8 mouse cellular contexts compared by ENCODE assay signal in the genomic region with DNA sequence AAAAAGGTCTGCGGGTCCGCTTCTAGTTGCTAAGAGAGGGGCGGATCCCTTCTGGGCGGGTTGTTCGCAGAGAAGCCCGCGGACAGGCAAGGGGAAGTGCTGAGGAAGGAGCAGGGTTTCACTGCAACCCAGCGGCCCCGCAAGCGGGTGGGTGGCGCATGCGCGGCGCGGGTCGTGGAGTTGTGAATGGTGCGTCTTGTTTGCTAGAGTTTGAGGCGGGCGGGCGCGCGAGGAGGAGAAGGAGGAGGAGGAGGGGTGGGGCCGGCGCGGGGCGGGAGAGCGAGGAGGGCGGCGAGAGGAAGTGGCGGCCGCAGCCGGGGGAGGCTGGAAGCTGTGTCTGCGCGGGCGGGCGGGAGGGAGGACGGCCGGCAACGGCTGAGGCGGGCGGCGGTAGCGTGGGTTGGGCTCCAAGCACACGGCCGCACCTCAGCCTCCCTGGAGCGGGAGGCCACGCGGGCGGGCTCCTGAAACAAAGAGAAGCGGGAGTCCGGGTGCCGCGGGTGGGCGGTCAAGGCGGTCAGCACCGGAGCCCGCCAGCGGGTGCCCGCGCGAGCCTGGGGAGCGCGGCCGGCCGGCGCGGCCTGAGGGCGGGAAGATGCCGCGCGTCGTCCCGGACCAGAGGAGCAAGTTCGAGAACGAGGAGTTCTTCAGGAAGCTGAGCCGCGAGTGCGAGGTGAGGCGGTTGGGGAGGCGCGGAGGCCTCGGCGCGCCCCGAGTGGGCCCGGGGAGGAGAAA. TPM values are rescaled to one million over a fixed set of nuclear protein-coding genes. Genes with fewer than 3 reads are reported as not detected.
A peak's percentile ranks its signal among the peaks of the same experiment; 100 is the strongest.
DNase-seq lines count a peak whose midpoint lies in the region; ATAC-seq lines count a peak whose summit lies in the region.

A gene (plus strand): TSS at position 294 of the 735 bp plus-strand sequence.

- H3K4me1 ChIP-seq in hindbrain, embryonic 12.5 days, result peaks cover 9% of the 10 kb centered on the region

- H3K9ac ChIP-seq in hindbrain, embryonic 12.5 days, result peak within 1 kb of the TSS; percentile 94

- H3K27me3 ChIP-seq in hindbrain, embryonic 12.5 days, result no peaks in the 10 kb centered on the region

- peak within 1 kb of the TSS; percentile 69 for H3K4me2 ChIP-seq in hindbrain, embryonic 12.5 days (replicated peaks)

- under 1% methylated on average over 72 of the region's 86 CpGs for WGBS in hindbrain, embryonic 12.5 days

- H3K4me3 ChIP-seq in hindbrain, embryonic 12.5 days, result peak within 1 kb of the TSS; percentile 92

- H3K36me3 ChIP-seq in hindbrain, embryonic 12.5 days, result no peaks in the 10 kb centered on the region

- peak; percentile 99 for DNase-seq in NIH3T3 (ENCODE audit: low read depth)
- DNase-seq in cerebellum, postnatal 10 days, result peak; percentile 94 to 98
- peak; percentile 92 to 93 for DNase-seq in frontal cortex, postnatal 10 days (ENCODE audit: low spot score in 2 of 2)
- peak; percentile 87 to 96 for DNase-seq in layer of hippocampus, postnatal 14 days (ENCODE audit: low spot score in 2 of 2)
- DNase-seq in lung, postnatal 10 days, result peak; percentile 98
- peak; percentile 91 for DNase-seq in ovary, postnatal 14 days (ENCODE audit: low spot score)
- DNase-seq in thymus, postnatal 10 days (ENCODE audit: low spot score in 2 of 2), result peak; percentile 98

- ATAC-seq in hindbrain, embryonic 12.5 days (ENCODE audit: low FRiP score), result peak; percentile 94

- H3K9me3 ChIP-seq in hindbrain, embryonic 12.5 days (replicated peaks), result no peaks in the 10 kb centered on the region

- peak within 1 kb of the TSS; percentile 95 for H3K27ac ChIP-seq in hindbrain, embryonic 12.5 days

RNA-seq across cellular contexts. Expression of the gene that starts here (rescaled TPM):
- 66.2 and 72.5 TPM in 2 replicates for polyA plus RNA-seq in hindbrain, embryonic 12.5 days (2016; fragmentation: Nextera tagmentation; extraction: Ambion mirVana)
- 10 to 100 TPM; 26.1 to 27.3 TPM for total RNA-seq in layer of hippocampus, postnatal 14 days (2021)

Comparison
In these comparisons a context has a peak if more than half of its experiments do, and no peak if none do; other contexts are left out.
1. Peak in every context shown above with its lines: DNase-seq, ATAC-seq, H3K4me3 ChIP-seq and H3K27ac ChIP-seq.